Mouse (Mus musculus) lung, postnatal 0 days (tissue): ENCODE measurements around the gene 9130213A22Rik.

Source experiments
- CTCF ChIP-seq: IDR thresholded peaks from 2 replicates; pipeline ENCODE4 v1.5.1; 2016; ENCODE audit warnings: antibody characterized with exemption, mild to moderate bottlenecking
- EP300 ChIP-seq: IDR thresholded peaks from 2 replicates; pipeline ENCODE4 v1.6.1; 2016; ENCODE audit warnings: antibody characterized with exemption, mild to moderate bottlenecking, control low read depth

GRCm38 (mm10) chr11:69135361-69135760 lies 13.0 kb upstream of the 9130213A22Rik start:
- TF ChIP-seq EP300 (no peak), CTCF (no peak)
